In the genomic region with DNA sequence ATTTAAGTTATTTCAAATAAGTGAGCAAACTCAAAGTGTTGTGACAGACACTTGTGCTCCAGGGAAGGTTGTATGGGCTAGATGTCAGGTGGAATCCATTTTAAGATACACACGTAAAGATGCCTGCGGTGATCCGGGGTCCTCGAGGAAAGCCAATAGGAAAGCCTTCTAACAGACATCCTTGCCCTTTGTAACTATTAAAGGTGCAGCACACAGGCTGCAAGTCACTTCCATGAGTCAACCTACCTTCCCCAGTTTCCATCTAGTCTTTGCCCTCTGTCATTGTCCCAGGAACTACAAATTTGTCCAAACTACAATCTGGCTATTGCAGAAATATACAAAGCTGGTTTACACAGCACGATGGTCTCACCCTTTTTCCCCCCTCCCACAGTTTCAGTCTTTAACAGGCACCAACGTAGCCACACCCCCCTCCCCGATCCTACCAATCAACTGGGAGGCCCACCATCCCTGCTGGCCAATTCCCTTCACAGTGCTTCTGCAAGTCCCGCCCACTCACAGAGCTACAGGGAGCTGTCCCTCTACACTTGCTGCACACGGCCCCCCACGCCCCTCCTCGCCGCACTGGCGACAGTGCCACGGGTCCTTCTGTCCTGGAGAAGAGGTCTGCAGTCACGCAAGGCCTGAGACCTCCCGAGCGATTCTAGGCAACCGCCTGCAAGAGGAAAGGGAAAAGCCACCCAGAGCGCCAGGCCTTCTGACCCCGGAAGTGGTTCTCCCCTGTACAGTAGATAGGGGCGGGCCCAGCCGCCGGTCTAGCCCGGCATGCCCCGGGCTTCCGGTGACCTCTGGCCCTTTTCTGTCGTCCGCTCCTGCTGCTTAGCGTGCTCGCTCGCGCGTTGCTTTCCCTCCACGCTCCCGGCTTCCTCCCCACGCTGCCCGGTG, we compare ENCODE assay signal across 8 mouse cellular contexts. TPM values are rescaled to one million over a fixed set of nuclear protein-coding genes. Genes with fewer than 3 reads are reported as not detected.
DNase-seq lines count a peak whose midpoint lies in the region; ATAC-seq and TF ChIP-seq lines count a peak whose summit lies in the region.

Gene Tomm70a (plus strand): TSS at position 791 of the 903 bp plus-strand sequence.

- peak within 1 kb of the TSS; percentile 88 for H3K4me3 ChIP-seq in heart, embryonic 12.5 days
- peak within 1 kb of the TSS; percentile 99 for H3K4me3 ChIP-seq in kidney, postnatal 0 days (replicated peaks; ENCODE audit: low read depth, low read length)
- H3K4me3 ChIP-seq in liver, embryonic 11.5 days (ENCODE audit: low read depth, low read length), result peak within 1 kb of the TSS; percentile 100
- peak within 1 kb of the TSS; percentile 100 for H3K4me3 ChIP-seq in stomach, embryonic 14.5 days (ENCODE audit: low read depth, low read length)

- H3K9me3 ChIP-seq in heart, embryonic 12.5 days (replicated peaks), result no peaks in the 10 kb centered on the region
- H3K9me3 ChIP-seq in kidney, postnatal 0 days (replicated peaks; ENCODE audit: low read length), result no peaks in the 10 kb centered on the region
- H3K9me3 ChIP-seq in liver, embryonic 11.5 days (ENCODE audit: control insufficient read depth, low read length), result no peaks in the 10 kb centered on the region
- no peaks in the 10 kb centered on the region for H3K9me3 ChIP-seq in stomach, embryonic 14.5 days (ENCODE audit: control insufficient read depth, low read depth, low read length)

- H3K36me3 ChIP-seq in heart, embryonic 12.5 days, result no peaks in the 10 kb centered on the region
- no peaks in the 10 kb centered on the region for H3K36me3 ChIP-seq in kidney, postnatal 0 days (ENCODE audit: insufficient read depth, low read length)
- H3K36me3 ChIP-seq in liver, embryonic 11.5 days (ENCODE audit: control insufficient read depth, insufficient read depth, low read length), result no peaks in the 10 kb centered on the region
- no peaks in the 10 kb centered on the region for H3K36me3 ChIP-seq in stomach, embryonic 14.5 days (ENCODE audit: control insufficient read depth, insufficient read depth, low read length)

- peaks cover 14% of the 10 kb centered on the region for H3K4me1 ChIP-seq in heart, embryonic 12.5 days (replicated peaks)
- H3K4me1 ChIP-seq in kidney, postnatal 0 days (replicated peaks; ENCODE audit: insufficient read depth, low read length), result peaks cover 14% of the 10 kb centered on the region
- H3K4me1 ChIP-seq in liver, embryonic 11.5 days (replicated peaks; ENCODE audit: control insufficient read depth, insufficient read depth, low read length), result peaks cover 12% of the 10 kb centered on the region
- H3K4me1 ChIP-seq in stomach, embryonic 14.5 days (ENCODE audit: control insufficient read depth, insufficient read depth, low read length), result peaks cover 16% of the 10 kb centered on the region

- peak; percentile 99 for ATAC-seq in erythroid progenitor cell, adult 5-6 weeks (replicated peaks; ENCODE audit: low FRiP score, poor library complexity, severe bottlenecking)
- peak; percentile 99 for ATAC-seq in heart, embryonic 12.5 days (ENCODE audit: insufficient number of reproducible peaks, low FRiP score)
- ATAC-seq in kidney, postnatal 0 days (replicated peaks; ENCODE audit: low FRiP score, low read depth), result peak; percentile 99
- ATAC-seq in liver, embryonic 11.5 days (replicated peaks; ENCODE audit: low FRiP score), result peak; percentile 98
- peak; percentile 99 for ATAC-seq in stomach, embryonic 14.5 days (ENCODE audit: insufficient number of reproducible peaks, insufficient read depth, low FRiP score, low read depth)

- H3K27me3 ChIP-seq in heart, embryonic 12.5 days (replicated peaks), result no peaks in the 10 kb centered on the region
- no peaks in the 10 kb centered on the region for H3K27me3 ChIP-seq in kidney, postnatal 0 days (ENCODE audit: insufficient read depth, low read length)
- no peaks in the 10 kb centered on the region for H3K27me3 ChIP-seq in liver, embryonic 11.5 days (replicated peaks; ENCODE audit: control insufficient read depth, insufficient read depth, low read length)
- no peaks in the 10 kb centered on the region for H3K27me3 ChIP-seq in stomach, embryonic 14.5 days (ENCODE audit: control insufficient read depth, insufficient read depth, low read length)

- 0 out of 2 replicates have a peak, but pooled peaks have one; percentile 2 for TF ChIP-seq CTCF in kidney, postnatal 0 days (IDR thresholded peaks at IDR 0.05; ENCODE audit: low read depth)

- peak; percentile 94 for DNase-seq in CD4-positive helper T cell, adult 2 months (ENCODE audit: low read depth, low spot score)
- DNase-seq in brain, embryonic 18.5 days (ENCODE audit: low read depth, low spot score), result peak; percentile 98
- peak; percentile 99 for DNase-seq in kidney, postnatal 0 days (ENCODE audit: low spot score)
- DNase-seq in liver, embryonic 11.5 days (ENCODE audit: low spot score), result peak; percentile 95
- DNase-seq in naive thymus-derived CD4-positive, alpha-beta T cell, adult 2 months (ENCODE audit: low read depth), result peak; percentile 95

- peak within 1 kb of the TSS; percentile 91 for H3K27ac ChIP-seq in heart, embryonic 12.5 days (ENCODE audit: poor library complexity, severe bottlenecking)
- peak within 1 kb of the TSS; percentile 98 for H3K27ac ChIP-seq in kidney, postnatal 0 days
- H3K27ac ChIP-seq in liver, embryonic 11.5 days (ENCODE audit: low read depth, low read length), result peak within 1 kb of the TSS; percentile 87
- H3K27ac ChIP-seq in stomach, embryonic 14.5 days (ENCODE audit: low read length), result peak within 1 kb of the TSS; percentile 94

- under 1% methylated on average over 37 of the region's 37 CpGs for WGBS in heart, embryonic 12.5 days
- WGBS in kidney, postnatal 0 days, result under 1% methylated on average over 37 of the region's 37 CpGs
- 0% methylated on average over 36 of the region's 37 CpGs for WGBS in liver, embryonic 11.5 days
- WGBS in stomach, embryonic 14.5 days, result under 1% methylated on average over 37 of the region's 37 CpGs

- H3K4me2 ChIP-seq in heart, embryonic 12.5 days, result peak within 1 kb of the TSS; percentile 81
- peak within 1 kb of the TSS; percentile 77 for H3K4me2 ChIP-seq in kidney, postnatal 0 days (ENCODE audit: low read length)
- H3K4me2 ChIP-seq in liver, embryonic 11.5 days, result peak within 1 kb of the TSS; percentile 75
- H3K4me2 ChIP-seq in stomach, embryonic 14.5 days (replicated peaks; ENCODE audit: low read depth, low read length), result peak within 1 kb of the TSS; percentile 78

- peak within 1 kb of the TSS; percentile 96 for H3K9ac ChIP-seq in heart, embryonic 12.5 days
- H3K9ac ChIP-seq in kidney, postnatal 0 days (ENCODE audit: low read depth, low read length), result peak within 1 kb of the TSS; percentile 99
- H3K9ac ChIP-seq in liver, embryonic 11.5 days (ENCODE audit: low read depth, low read length), result peak within 1 kb of the TSS; percentile 96
- H3K9ac ChIP-seq in stomach, embryonic 14.5 days (replicated peaks; ENCODE audit: low read depth, low read length), result peak within 1 kb of the TSS; percentile 95

RNA-seq across cellular contexts. Expression of gene Tomm70a, which starts in this region (rescaled TPM):
- 16.8 and 21.3 TPM in 2 replicates for total RNA-seq in erythroid progenitor cell, adult 5-6 weeks (2015; ENCODE audit: low replicate concordance)
- 11.4 and 18.1 TPM in 2 replicates for total RNA-seq in erythroid progenitor cell, adult 5-6 weeks (2017; ENCODE audit: low replicate concordance)
- 57.2 and 58.3 TPM in 2 replicates for polyA plus RNA-seq in heart, embryonic 12.5 days (2016; fragmentation: Nextera tagmentation; extraction: Ambion mirVana)
- 37.6 and 41.5 TPM in 2 replicates for polyA plus RNA-seq in kidney, postnatal 0 days (2015; fragmentation: Nextera tagmentation; extraction: Ambion mirVana)
- 66.9 and 76.4 TPM in 2 replicates for polyA plus RNA-seq in liver, embryonic 11.5 days (2014; fragmentation: Nextera tagmentation; extraction: Ambion mirVana)
- 50.1 and 53.0 TPM in 2 replicates for polyA plus RNA-seq in stomach, embryonic 14.5 days (2014; fragmentation: Nextera tagmentation; extraction: Ambion mirVana)

Comparison
In these comparisons a context has a peak if more than half of its experiments do, and no peak if none do; other contexts are left out.
1. Peak in every context shown above with its lines: DNase-seq, ATAC-seq, H3K4me3 ChIP-seq and H3K27ac ChIP-seq.